Mouse (Mus musculus): Measurements from ENCODE around the gene Stk40. TPM values are rescaled to one million over a fixed set of nuclear protein-coding genes. Genes with fewer than 3 reads are reported as not detected.
A peak's percentile ranks its signal among the peaks of the same experiment; 100 is the strongest.
"Not testable (repeated sequence)": the region's sequence is repeated elsewhere in the genome, so short reads cannot be mapped to it uniquely, and the experiment has no call there.

Gene Stk40
- polyA plus RNA-seq, 1 experiment from 2014 or later: 40.7 TPM

DNA sequence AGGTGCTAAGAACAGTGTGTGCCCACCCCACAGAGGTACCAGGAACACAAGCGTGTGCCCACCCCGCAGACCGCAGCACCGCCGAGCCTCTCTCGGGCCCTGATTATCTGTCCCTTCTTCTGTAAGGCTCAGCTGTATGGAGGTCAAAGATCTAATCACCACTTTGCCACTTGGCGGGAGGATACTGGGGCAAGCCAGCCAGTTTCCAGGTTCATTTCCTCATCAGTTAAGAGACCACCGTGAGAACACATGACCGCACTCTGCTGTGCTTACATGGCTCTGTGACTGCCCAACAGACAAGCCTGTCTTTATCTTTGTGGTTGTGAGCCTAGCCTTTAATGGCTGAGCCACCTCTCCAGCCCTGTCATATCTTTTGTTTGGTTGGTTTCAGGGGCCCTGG is 20.7 kb upstream of the Stk40 start:
- H3K4me3 ChIP-seq: no peak overlapping the region
- H3K27me3 ChIP-seq: no peaks in the 10 kb centered on the region
- H3K4me1 ChIP-seq: no peaks in the 10 kb centered on the region
- H3K4me2 ChIP-seq: no peak overlapping the region
- no peak for ATAC-seq (ENCODE audit: borderline replicate concordance, extremely low read depth, low FRiP score, low TSS enrichment)
- no peaks in the 10 kb centered on the region for H3K36me3 ChIP-seq
- H3K27ac ChIP-seq: no peak overlapping the region
- 89% methylated on average over 9 of the region's 9 CpGs for whole genome bisulfite sequencing
- no peaks in the 10 kb centered on the region for H3K9me3 ChIP-seq
- H3K9ac ChIP-seq: no peak overlapping the region

- Histone ChIP-seq H3K27me3 (no peaks in the 10 kb centered on the region), H3K9ac (no peak overlapping the region), H3K27ac (no peak overlapping the region), H3K9me3 (no peaks in the 10 kb centered on the region), H3K36me3 (no peaks in the 10 kb centered on the region), H3K4me1 (no peaks in the 10 kb centered on the region), H3K4me3 (no peak overlapping the region), H3K4me2 (no peak overlapping the region)
- 65% methylated on average over 8 of the region's 8 CpGs for WGBS
- ATAC-seq (ENCODE audit: borderline replicate concordance, extremely low read depth, low FRiP score, low TSS enrichment): no peak; the same call in 1 of the 2 replicates
Observed at GRCm38 (mm10) chr4:126084382-126084781, 19.4 kb upstream of the Stk40 start.

GRCm38 (mm10) chr4:126085996-126086576 is 17.7 kb upstream of the Stk40 start:
- Histone ChIP-seq H3K4me3 (no peak overlapping the region), H3K36me3 (no peaks in the 10 kb centered on the region), H3K4me2 (no peak overlapping the region), H3K27ac (no peak overlapping the region), H3K9me3 (no peaks in the 10 kb centered on the region), H3K27me3 (no peaks in the 10 kb centered on the region), H3K9ac (no peak overlapping the region), H3K4me1 (no peaks in the 10 kb centered on the region)
- 25% methylated on average over 7 of the region's 7 CpGs for WGBS
- ATAC-seq (ENCODE audit: borderline replicate concordance, extremely low read depth, low FRiP score, low TSS enrichment): peak; percentile 82; the same call in 1 of the 2 replicates

DNA sequence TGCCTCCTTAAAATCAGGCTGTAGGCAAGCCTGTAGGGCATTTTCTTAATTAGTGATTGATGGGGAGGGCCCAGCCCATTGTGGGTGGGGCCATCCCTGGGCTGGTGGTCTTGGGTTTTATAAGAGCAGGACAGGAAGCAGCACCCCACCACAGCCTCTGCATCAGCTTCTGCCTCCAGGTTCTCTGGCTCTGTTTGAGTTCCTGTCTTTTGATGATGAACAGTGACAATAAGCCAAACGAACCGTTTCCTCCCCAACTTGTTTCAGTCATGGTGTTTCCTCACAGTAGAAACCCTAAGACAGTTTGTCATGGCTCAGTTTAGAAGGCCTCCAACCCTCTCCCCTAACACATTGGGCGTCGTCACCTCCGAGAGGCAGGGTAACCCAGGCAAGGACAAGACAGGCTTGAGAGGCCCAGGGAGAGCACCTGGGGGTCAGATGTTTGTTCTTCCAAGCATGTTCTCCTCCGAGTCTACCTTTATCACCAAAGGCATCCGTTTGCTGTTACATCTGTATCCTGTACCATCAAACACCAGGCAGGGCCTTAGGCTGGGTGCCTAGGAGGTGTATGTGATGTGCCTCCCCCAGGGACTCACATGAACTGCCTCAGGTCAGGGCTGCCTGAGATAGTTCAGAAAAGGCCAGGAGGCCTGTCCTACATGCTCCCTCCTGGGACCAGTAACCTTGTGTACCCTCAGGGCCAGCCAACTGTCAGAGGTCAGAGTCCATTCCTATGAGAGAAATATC is 13.5 kb upstream of the Stk40 start:
- no peak for ATAC-seq (ENCODE audit: borderline replicate concordance, extremely low read depth, low FRiP score, low TSS enrichment)
- no peaks in the 10 kb centered on the region for H3K27me3 ChIP-seq
- no peak overlapping the region for H3K27ac ChIP-seq
- H3K9ac ChIP-seq: 0 out of 2 replicates have a peak overlapping the region, but pooled peaks have one; percentile 4
- no peak overlapping the region for H3K4me2 ChIP-seq
- 63% methylated on average over 7 of the region's 7 CpGs for WGBS
- no peaks in the 10 kb centered on the region for H3K36me3 ChIP-seq
- no peak overlapping the region for H3K4me3 ChIP-seq
- no peaks in the 10 kb centered on the region for H3K9me3 ChIP-seq
- H3K4me1 ChIP-seq: no peaks in the 10 kb centered on the region

DNA sequence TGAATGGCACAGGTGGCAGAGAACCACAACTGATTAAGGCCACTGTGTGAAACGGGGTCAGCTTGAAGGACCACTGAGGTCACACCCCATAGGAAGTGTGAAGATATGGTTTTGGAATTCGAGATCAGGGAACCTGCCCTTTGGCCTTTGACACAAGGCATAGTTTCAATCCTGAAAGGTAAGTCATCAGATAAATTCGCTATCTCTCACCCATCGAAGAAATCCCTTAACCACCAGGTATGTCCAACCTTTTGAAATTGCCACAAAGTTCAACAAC is 13.0 kb upstream of the Stk40 start:
- Histone ChIP-seq H3K4me3 (no peak overlapping the region), H3K36me3 (no peaks in the 10 kb centered on the region), H3K4me1 (no peaks in the 10 kb centered on the region), H3K27ac (no peak overlapping the region), H3K9me3 (no peaks in the 10 kb centered on the region), H3K4me2 (no peak overlapping the region), H3K9ac (no peak overlapping the region), H3K27me3 (no peaks in the 10 kb centered on the region)
- no peak for ATAC-seq (ENCODE audit: borderline replicate concordance, extremely low read depth, low FRiP score, low TSS enrichment)
- 69% methylated on average over 4 of the region's 4 CpGs for WGBS

- no peaks in the 10 kb centered on the region for H3K36me3 ChIP-seq
- H3K4me2 ChIP-seq: no peak overlapping the region
- no peak for ATAC-seq (ENCODE audit: borderline replicate concordance, extremely low read depth, low FRiP score, low TSS enrichment)
- 70% methylated on average over 8 of the region's 8 CpGs for WGBS
- H3K4me1 ChIP-seq: peaks cover under 1% of the 10 kb centered on the region; the same call in 1 of the 2 replicates
- H3K27me3 ChIP-seq: no peaks in the 10 kb centered on the region
- H3K27ac ChIP-seq: no peak overlapping the region
- no peaks in the 10 kb centered on the region for H3K9me3 ChIP-seq
- H3K9ac ChIP-seq: no peak overlapping the region
- H3K4me3 ChIP-seq: no peak overlapping the region
Observed at GRCm38 (mm10) chr4:126091873-126092272, 11.9 kb upstream of the Stk40 start.

- H3K4me1 ChIP-seq; ATAC-seq (ENCODE audit: borderline replicate concordance, extremely low read depth, low FRiP score, low TSS enrichment); H3K27ac ChIP-seq; H3K27me3 ChIP-seq; H3K36me3 ChIP-seq; H3K9ac ChIP-seq; H3K9me3 ChIP-seq: not testable (repeated sequence)
- H3K4me2 ChIP-seq: peak overlapping the region; percentile 60
- 52% methylated on average over 14 of the region's 14 CpGs for WGBS
- H3K4me3 ChIP-seq: peak overlapping the region; percentile 65
Observed at GRCm38 (mm10) chr4:126095622-126096430, 7.9 kb upstream of the Stk40 start.

DNA sequence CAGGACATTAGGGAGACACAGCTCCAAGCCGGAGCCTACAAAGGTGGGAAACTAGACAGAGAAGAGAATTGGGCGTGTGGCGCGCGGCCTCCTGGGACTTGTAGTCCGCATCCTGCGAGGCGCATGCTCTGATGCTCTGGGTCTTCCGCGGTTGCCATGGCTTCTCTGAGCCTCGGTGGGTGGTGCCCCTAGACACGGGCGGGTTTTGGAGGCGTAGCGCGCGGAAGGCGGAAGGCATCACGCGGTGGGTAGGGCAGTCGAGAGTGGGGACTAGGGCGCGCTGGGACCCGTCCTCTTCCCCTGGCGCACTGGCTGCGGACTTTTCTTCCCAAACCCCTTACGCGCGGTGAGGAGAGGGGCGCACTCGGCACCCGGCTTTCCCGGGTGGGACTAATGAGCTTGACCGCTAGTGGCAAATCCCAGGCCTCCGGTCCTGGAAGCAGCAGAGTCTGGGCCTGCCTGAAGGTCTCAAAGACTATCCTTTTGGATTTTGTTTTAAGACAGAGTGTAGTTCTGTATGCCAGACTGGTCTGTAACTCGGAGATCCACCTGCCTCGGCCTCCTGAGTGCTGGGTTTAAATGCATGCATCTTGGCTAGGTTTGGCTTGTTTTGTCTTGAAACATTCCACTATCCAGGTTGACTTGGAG is 7.2 kb upstream of the Stk40 start, which contains the start of gene Lsm10:
Lsm10 (plus strand) TSS at position 160 of the 648 bp plus-strand sequence.
- peak within 1 kb of the TSS; percentile 61; the same call in 1 of the 2 replicates for H3K27ac ChIP-seq
- 2% methylated on average over 37 of the region's 37 CpGs for WGBS
- peak within 1 kb of the TSS; percentile 65 for H3K4me3 ChIP-seq
- peak within 1 kb of the TSS; percentile 60 for H3K4me2 ChIP-seq
- H3K9ac ChIP-seq: peak within 1 kb of the TSS; percentile 71
- H3K9me3 ChIP-seq: no peaks in the 10 kb centered on the region
- no peaks in the 10 kb centered on the region for H3K27me3 ChIP-seq
- ATAC-seq (ENCODE audit: borderline replicate concordance, extremely low read depth, low FRiP score, low TSS enrichment): peak; percentile 98
- H3K36me3 ChIP-seq: 0 out of 2 replicates have a peak, but pooled peaks cover 7% of the 10 kb centered on the region
- H3K4me1 ChIP-seq: peaks cover 9% of the 10 kb centered on the region; the same call in 1 of the 2 replicates

DNA sequence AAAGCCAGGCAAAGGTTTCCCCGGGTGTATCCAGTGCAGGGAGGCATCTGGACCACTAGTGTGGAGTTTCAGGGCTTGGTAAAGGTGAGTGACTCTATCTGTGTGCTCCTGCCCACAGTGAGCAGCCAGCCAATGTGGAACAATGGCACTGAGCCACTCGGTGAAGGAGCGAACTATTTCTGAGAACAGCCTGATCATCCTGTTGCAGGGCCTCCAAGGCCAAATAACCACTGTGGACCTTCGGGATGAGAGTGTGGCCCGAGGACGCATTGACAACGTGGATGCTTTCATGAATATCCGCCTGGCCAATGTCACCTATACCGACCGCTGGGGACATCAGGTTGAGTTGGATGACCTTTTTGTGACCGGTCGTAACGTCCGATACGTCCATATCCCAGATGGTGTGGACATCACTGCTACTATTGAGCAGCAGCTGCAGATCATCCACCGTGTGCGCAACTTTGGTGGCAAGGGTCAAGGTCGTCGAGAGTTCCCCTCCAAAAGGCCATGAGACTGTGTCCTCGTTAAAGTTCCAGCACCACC is 6.0 kb upstream of the Stk40 start:
- no peak overlapping the region for H3K4me2 ChIP-seq
- no peak overlapping the region for H3K27ac ChIP-seq
- H3K4me1 ChIP-seq: peaks cover 15% of the 10 kb centered on the region
- H3K4me3 ChIP-seq: no peak overlapping the region
- 0 out of 2 replicates have a peak, but pooled peaks cover 7% of the 10 kb centered on the region for H3K36me3 ChIP-seq
- ATAC-seq (ENCODE audit: borderline replicate concordance, extremely low read depth, low FRiP score, low TSS enrichment): no peak
- H3K9ac ChIP-seq: no peak overlapping the region
- H3K9me3 ChIP-seq: no peaks in the 10 kb centered on the region
- H3K27me3 ChIP-seq: no peaks in the 10 kb centered on the region
- WGBS: 91% methylated on average over 20 of the region's 20 CpGs

- peaks cover 22% of the 10 kb centered on the region for H3K4me1 ChIP-seq
- no peak for ATAC-seq (ENCODE audit: borderline replicate concordance, extremely low read depth, low FRiP score, low TSS enrichment)
- H3K27me3 ChIP-seq: no peaks in the 10 kb centered on the region
- no peak overlapping the region for H3K4me2 ChIP-seq
- no peak overlapping the region for H3K4me3 ChIP-seq
- no peak overlapping the region for H3K27ac ChIP-seq
- H3K9me3 ChIP-seq: no peaks in the 10 kb centered on the region
- H3K36me3 ChIP-seq: 0 out of 2 replicates have a peak, but pooled peaks cover 7% of the 10 kb centered on the region
- 82% methylated on average over 3 of the region's 3 CpGs for WGBS
- no peak overlapping the region for H3K9ac ChIP-seq
Observed at GRCm38 (mm10) chr4:126099365-126099764, 4.4 kb upstream of the Stk40 start.

DNA sequence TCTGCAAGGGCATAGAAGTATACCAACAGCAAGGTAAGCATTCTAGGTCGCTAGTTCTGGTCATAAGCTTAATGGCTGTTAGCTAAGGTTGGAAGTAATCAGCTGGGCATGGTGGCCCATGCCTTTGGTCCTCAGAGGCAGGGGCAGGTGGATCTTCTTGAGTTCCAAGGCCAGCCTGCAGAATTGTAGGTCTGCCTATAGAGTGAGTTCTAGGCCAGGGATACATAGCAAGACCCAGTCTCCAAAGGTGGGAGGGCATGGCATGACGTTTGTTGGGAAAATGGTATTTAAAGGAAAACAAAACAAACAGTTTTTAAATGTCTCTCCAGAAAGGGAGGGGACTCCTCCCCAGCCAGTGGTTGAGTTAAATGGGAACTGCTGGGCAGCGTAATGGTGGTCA is 3.0 kb upstream of the Stk40 start:
- Histone ChIP-seq H3K4me1 (peaks cover 36% of the 10 kb centered on the region), H3K27ac (no peak overlapping the region)

More for the DNA sequence above, 3.0 kb upstream of the Stk40 start:
- Histone ChIP-seq H3K4me2 (no peak overlapping the region), H3K9me3 (no peaks in the 10 kb centered on the region), H3K9ac (no peak overlapping the region), H3K27me3 (no peaks in the 10 kb centered on the region), H3K4me3 (no peak overlapping the region), H3K36me3 (0 out of 2 replicates have a peak, but pooled peaks cover 7% of the 10 kb centered on the region)
- WGBS: 79% methylated on average over 3 of the region's 3 CpGs
- no peak for ATAC-seq (ENCODE audit: borderline replicate concordance, extremely low read depth, low FRiP score, low TSS enrichment)

Data from lung, embryonic 15.5 days (tissue).